Mouse (Mus musculus) natural killer cell, adult 2 months (primary cell): ENCODE measurements around the gene Kri1.
"Not testable (repeated sequence)": the region's sequence is repeated elsewhere in the genome, so short reads cannot be mapped to it uniquely, and the experiment has no call there.

Experiments used
- DNase-seq, 2 experiments: peaks; one replicate each; pipeline ENCODE4 v3.0.0; 2022; ENCODE audit warnings: low spot score in 2 of 2

Kri1 gene

GRCm38 (mm10) chr9:21315421-21315820, 27.7 kb upstream of the Kri1 start:
- no peak for DNase-seq

GRCm38 (mm10) chr9:21314367-21315140, 26.8 kb upstream of the Kri1 start:
- no peak for DNase-seq

GRCm38 (mm10) chr9:21313394-21313793, 25.6 kb upstream of the Kri1 start:
- peak; percentile 83 to 88 for DNase-seq

- no peak for DNase-seq
These were observed 24.4 kb upstream of the Kri1 start, which contains the start of gene Ap1m2 for GRCm38 (mm10) chr9:21312134-21312533. Gene Ap1m2 (minus strand): TSS chr9:21312337.

- DNase-seq: no peak
These were observed 23.9 kb upstream of the Kri1 start for GRCm38 (mm10) chr9:21311695-21312094.

- peak; percentile 70 to 72 for DNase-seq
These were observed 21.5 kb upstream of the Kri1 start for GRCm38 (mm10) chr9:21309150-21309741.

GRCm38 (mm10) chr9:21305065-21305464, 17.3 kb upstream of the Kri1 start:
- no peak for DNase-seq

GRCm38 (mm10) chr9:21299014-21299413, 11.2 kb upstream of the Kri1 start:
- no peak for DNase-seq

GRCm38 (mm10) chr9:21292271-21292670, 4.5 kb upstream of the Kri1 start:
- DNase-seq: no peak

- not testable (repeated sequence) for DNase-seq
These were observed 4.1 kb upstream of the Kri1 start for GRCm38 (mm10) chr9:21291868-21292267.

- DNase-seq: peak; percentile 100
These were observed 3.4 kb upstream of the Kri1 start, which contains the start of gene Cdkn2d for GRCm38 (mm10) chr9:21291022-21291787. Gene Cdkn2d (minus strand): TSS chr9:21291407.

- no peak for DNase-seq
These were observed 2.8 kb upstream of the Kri1 start for GRCm38 (mm10) chr9:21290589-21290988.

GRCm38 (mm10) chr9:21289337-21289671, 1.5 kb upstream of the Kri1 start:
- no peak for DNase-seq

- DNase-seq: peak; percentile 73 to 76
These were observed 901 bp upstream of the Kri1 start for GRCm38 (mm10) chr9:21288404-21289336.

GRCm38 (mm10) chr9:21286753-21287152, 1.0 kb downstream of the Kri1 start:
- peak in 1 of 2 experiments; percentile 23 for DNase-seq

- no peak for DNase-seq
These were observed 3.8 kb downstream of the Kri1 start for GRCm38 (mm10) chr9:21283994-21284393.

- DNase-seq: no peak
These were observed 4.2 kb downstream of the Kri1 start for GRCm38 (mm10) chr9:21283591-21283990.

GRCm38 (mm10) chr9:21277776-21278175, 10.0 kb downstream of the Kri1 start:
- DNase-seq: no peak

- DNase-seq: no peak
These were observed 11.5 kb downstream of the Kri1 start for GRCm38 (mm10) chr9:21276307-21276706.

- no peak for DNase-seq
These were observed 12.0 kb downstream of the Kri1 start for GRCm38 (mm10) chr9:21275727-21276126.

GRCm38 (mm10) chr9:21275013-21275710, 12.6 kb downstream of the Kri1 start:
- DNase-seq: no peak
